Mouse (Mus musculus) embryo, embryonic 11 days (tissue): ENCODE measurements around the gene Mup7.
"Not testable (repeated sequence)": the region's sequence is repeated elsewhere in the genome, so short reads cannot be mapped to it uniquely, and the experiment has no call there.

ENCODE experiments used
- DNase-seq: peaks from one replicate; pipeline ENCODE4 v3.0.0-alpha.2; 2015

The Mup7 gene

DNA sequence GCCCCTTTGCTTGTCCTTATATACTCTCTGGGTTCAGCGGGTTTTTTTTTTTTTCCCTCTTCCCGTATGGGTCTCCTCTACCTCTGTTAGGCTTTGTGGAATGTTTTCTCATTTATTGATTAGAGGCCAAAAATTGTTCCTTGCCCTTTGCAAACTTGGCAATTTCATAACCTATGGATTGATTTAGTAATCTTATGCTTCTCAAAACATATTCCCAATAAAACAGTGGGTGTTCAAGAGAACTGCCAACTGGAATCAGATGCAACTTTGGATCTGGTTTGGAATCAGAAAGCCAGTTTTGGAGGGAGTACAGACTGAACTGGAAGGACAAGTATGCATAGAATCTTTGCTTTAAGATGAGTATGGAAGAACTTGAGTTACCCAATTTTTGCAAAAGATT is at the start of gene Mup7:
Gene Mup7, minus strand, starts transcription at position 101 of the 400 bp plus-strand sequence.
- DNase-seq, result not testable (repeated sequence)

DNA sequence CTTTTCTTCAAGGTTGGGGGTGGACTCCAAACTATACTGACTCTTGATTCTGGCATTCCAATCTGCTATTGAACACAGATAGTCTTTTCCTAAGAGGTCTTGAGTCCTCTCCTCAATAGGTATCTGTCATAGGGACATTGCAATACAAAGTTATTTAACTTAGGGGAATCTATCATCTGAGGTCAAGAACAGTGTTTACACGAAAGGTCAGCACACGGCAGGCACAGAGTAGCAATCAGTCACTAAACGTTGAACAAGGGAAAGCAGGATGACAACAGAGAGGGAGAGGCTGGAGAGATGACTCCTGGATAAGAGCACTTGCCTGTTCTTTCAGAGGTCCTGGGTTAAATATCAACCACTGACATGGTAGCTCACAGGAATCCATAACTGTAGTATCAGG is 9.6 kb upstream of the Mup7 start:
- not testable (repeated sequence) for DNase-seq

DNA sequence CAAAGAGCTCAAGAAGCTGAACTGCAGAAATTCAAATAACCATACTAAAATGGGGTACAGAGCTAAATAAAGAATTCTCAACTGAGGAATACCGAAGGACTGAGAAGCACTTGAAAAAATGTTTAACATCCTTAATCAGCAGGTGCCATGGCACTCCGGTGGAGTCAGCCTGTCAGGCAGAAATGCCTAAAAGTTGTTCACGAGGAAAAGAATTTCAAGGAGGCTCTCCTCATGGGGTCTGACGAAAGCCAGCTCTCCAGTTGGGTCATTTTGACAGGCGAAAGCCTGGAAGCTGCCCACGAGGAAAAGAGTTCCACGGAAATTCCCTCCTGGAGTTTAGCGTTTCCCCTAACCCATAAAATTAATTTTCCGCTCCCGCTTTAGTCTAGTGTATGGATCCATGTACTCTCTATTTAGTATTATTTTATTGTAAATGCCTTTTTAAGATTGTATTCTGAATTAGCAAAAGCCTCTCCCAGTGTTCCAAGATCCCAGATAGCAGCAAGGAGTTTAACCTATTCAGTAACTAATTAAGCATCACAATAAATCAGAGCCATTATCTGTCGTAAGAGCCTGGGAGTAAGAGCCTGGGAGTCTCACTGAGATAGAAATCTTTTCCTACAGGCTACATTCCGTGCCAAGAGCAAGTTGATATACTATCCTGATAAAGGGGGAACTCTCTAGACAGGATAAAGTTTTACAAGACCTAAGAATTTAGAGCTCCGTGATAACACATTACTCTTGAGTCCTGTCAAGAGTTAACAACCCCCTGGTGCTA is 40.8 kb downstream of the Mup7 start:
- not testable (repeated sequence) for DNase-seq

DNA sequence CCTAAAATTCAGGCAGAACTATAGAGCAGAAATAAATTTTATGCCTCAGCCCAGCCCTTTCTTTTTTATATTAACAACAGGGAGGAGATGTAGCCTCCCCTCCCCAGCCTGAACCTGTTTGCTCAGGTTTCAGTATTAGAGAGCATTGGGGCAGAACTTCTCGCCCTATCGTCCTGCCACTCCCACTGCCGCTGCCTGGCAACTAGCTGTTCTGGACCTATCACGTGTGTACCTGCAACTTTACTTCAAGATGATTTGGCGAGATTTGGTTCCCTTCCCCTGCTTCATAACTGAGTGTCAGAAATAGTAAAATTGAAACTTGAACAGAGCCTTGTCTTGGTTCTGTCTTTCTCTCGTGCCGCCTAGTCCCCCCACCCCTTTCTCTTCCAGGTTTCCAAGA is 50.1 kb downstream of the Mup7 start:
- DNase-seq, result not testable (repeated sequence)
